Mouse (Mus musculus) 3T3-L1 (cell line): Measurements from ENCODE around the gene Lyve1.

Experiments
- DNase-seq: peaks from one replicate; pipeline ENCODE4 v3.0.0-alpha.2; 2015; ENCODE audit warnings: low read depth, low spot score

Gene Lyve1

DNA sequence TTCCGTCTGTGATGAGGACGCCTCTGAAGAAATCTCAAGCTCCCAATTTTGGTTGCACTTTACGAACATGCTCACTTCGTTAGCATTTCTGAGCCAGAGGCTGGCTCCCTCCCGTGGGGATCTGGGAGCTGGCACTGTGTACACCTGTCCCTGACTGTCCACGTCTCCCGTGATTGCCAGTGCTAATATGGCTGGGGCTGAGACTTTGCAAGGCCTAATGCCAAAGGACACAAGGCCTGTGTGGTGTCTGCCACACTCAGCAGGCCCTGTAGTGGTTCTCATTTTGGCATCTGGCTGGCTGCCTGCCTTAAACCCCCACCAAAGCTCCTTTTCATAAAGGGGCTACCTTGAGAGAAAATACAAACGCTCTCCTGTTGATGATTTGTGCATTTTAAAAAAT, 52.0 kb downstream of the Lyve1 start:
- DNase-seq, result no peak

DNA sequence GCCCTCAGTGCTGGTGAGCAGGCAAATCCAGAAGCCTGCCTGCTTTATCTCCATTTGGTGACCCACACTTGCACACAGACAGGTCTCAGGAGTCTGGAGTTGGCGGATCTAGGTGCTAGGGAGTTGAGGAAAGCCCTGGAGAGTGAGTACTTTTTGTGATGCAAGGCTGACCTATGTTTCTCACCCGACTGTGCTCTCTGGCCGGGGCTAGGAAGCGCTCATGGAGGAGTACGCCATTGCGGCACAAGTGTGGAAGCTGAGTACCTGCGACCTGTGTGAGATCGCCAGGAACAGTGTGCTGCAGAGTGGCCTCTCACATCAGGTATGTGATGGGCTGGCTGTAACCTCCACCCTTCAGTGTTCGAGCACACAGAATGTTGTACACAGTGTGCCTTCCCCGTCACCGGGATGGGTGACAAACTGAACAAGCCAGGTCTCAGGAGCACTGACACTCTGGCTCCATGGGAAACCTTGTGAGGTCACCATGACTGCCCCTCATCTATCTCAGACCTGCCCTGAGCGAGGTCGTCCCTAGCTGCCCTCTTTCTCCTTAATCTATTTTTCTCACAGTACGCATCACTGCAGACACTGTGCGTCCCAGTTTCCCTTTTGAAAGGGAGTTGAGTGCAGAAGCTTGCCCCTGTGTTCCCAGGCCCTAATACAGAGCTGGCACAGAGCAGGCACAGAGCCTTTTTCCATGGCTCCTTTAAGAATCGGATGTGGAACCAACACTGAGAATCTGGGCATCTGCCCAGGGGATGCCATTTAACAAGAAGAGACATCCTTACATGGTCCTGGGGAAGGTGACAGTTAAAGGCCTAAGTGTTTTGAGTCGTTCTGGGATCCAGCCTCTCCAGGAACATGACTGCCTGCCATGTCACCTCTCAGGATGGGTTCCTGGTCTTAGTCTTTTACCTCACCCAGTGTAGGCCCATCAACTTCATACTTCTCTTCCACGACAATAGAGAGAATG, 53.2 kb downstream of the Lyve1 start:
- DNase-seq, result no peak

DNA sequence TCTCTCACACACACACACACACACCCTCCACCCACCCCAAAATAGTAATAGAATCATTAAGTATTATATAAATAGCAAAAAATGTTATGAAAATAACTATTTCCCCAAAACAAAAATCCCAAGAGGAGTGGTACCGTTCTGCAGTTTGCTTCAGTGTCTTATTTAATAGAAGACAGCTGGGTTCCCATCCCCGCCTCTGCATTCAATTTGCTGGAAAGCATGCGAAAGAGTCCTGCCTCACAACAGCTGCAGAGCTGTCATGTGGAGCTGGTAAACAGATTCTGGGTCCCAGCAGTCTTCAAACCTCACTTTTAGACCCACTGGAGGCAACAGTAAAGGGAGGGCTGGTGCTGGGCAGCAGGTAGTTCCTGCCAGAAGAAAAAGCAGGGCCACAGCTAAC, 54.1 kb downstream of the Lyve1 start:
- DNase-seq, result no peak

DNA sequence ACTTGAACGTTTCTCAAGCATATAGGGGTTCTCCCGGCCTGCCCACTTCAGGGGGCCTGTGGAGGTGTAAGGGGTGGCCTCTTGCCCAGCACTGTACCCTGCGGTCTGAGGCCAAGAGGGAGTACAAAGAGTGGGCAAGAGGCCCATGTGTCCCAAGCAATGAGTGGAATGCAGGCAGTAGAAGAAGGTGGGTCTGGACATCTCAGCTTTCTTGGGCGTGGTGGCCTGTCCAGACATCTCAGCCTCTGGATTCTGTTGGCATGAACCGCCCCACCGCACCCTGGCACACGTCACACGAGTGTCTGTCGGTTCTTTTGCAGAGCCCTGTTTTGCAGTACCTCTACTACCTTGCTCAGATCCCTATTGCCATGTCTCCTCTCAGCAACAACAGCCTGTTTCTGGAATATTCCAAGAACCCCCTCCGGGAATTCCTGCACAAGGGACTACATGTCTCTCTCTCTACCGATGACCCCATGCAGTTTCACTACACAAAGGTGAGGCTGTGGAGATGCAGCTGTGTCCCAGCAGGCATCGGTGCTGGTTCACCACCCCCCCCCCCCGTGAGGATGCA, 55.5 kb downstream of the Lyve1 start:
- no peak for DNase-seq

DNA sequence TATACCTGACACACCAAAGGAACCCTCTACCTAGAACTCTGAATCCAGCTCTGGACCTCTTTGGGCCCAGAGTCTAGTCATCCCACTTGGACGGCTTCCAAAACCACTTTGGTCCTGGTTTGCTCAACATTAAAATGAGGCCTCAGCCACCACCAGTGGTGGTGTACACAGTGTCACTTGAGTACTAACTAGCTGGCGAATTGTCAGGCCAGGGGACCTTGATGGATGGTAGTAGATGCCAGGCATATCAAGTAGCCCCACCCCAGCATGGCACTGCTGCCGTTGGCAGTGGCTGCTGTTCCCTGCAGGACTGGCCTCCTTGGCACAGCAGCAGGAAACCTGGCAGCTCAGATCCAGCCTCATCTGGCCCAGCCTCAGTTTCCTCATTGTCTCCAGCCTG, 58.8 kb downstream of the Lyve1 start:
- DNase-seq, result peak; percentile 60

DNA sequence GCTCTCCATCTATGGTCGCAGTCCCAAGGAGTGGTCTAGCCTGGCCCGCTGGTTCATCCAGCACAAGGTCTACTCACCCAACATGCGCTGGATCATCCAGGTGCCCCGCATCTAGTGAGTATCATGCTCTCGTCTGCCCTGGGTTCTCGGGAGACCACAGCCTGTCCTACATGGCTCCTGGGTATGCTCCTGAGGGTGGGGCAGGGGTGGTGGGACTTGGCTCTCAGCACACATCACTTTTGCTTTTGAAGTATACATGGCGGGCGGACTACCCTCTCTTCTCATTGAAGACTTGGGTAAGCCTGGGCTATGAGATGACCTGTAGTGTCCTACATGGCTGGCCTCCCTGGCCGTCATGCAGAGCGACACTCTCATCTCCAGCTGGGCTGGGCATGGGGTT, 59.9 kb downstream of the Lyve1 start:
- DNase-seq, result no peak

DNA sequence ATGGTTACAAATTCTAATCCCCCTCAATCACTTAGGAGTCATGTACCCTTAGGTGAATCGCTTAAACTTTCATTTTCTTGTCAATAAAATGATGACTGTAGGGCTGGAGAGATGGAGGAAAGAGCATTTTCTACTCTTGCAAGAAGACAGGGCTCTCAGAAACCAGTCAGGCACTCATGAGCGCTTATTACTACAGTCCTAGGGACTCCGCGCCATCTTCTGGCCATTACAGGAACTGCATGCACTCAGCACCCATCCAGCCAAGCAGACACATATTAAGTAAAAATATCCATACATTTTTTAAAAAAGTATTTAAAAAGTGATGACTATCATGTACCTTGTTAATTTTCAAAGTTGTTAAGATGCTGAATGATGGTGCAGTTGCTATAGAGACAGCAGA, 62.0 kb downstream of the Lyve1 start:
- peak; percentile 94 for DNase-seq
